Mouse (Mus musculus): ENCODE data around the gene Igfn1.

The Igfn1 gene

GRCm38 (mm10) chr1:136006292-136006748, at the start of gene Igfn1:
Igfn1 (minus strand) TSS chr1:136006342.
- DNase-seq = no peak

- no peak for DNase-seq
Observed at GRCm38 (mm10) chr1:136055771-136056170, 49.6 kb upstream of the Igfn1 start.

- DNase-seq = no peak
Observed at GRCm38 (mm10) chr1:136052547-136052946, 46.4 kb upstream of the Igfn1 start, which contains the start of gene Cacna1s. Cacna1s (plus strand) TSS chr1:136052750.

DNA sequence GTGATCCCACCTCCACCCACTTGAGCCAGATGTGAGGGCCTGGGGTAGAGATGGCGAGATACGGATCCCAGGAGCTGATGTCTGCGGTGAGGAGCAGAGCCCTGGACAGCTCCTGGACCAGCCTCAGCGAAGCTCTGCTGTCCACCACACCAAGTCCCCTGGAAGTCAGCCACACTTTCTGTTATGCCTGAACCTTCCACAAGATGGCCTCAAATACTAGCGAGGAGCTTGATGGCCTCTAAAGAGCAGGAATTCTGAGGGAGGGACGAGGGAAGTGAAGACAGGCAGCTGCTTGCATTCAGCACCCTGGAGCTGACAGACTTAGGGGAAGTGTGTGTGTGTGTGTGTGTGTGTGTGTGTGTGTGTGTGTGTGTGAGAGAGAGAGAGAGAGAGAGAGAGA, 45.3 kb upstream of the Igfn1 start:
- peak; percentile 87 for DNase-seq

DNA sequence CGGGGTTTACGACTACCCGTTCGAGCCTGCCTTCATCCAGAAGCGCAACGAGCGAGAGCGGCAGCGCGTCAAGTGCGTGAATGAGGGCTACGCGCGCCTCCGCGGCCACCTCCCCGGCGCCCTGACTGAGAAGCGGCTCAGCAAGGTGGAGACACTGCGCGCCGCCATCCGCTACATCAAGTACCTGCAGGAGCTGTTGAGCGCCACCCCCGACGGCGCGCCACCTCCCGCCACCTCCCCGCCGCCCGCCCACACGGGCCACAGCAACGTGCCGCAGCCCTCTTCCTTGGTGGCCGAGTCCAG, 44.8 kb upstream of the Igfn1 start:
- DNase-seq = peak; percentile 37

DNA sequence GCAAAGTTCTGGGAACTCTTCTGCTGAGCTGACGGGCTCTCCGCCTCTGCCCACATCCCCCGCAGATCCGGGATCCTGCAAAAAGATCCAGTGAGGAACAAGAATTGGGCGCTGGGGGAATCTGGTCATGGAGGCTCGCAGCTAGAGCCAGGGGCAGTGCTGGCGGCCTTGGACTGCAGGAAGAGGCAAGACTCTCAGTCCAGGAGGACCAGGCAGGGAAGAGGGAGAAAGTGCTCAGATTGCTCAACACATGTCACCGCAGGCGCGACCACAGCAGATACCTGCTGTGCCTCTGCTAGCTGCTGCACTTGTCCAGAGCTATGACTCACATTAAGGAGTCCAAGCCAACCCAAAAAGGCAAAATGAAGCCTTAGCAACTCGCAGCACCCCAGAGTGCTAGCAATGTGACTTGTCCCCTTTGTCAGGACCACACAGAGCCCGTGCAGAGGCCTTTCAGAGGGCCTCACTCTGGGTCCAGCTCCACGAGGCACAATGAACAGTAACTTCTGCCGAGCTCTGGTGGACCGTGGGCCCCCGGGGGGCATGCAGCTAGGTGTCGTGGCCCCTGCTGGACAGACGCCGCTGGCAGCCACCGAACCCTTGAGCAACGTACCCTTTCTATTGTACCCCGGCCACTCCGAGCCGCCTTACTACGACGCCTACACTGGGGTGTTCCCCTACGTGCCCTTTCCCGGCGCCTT, 44.3 kb upstream of the Igfn1 start, which contains the start of gene Ascl5:
Gene Ascl5, plus strand, starts transcription at position 493 of the 701 bp plus-strand sequence.
- DNase-seq = no peak

DNA sequence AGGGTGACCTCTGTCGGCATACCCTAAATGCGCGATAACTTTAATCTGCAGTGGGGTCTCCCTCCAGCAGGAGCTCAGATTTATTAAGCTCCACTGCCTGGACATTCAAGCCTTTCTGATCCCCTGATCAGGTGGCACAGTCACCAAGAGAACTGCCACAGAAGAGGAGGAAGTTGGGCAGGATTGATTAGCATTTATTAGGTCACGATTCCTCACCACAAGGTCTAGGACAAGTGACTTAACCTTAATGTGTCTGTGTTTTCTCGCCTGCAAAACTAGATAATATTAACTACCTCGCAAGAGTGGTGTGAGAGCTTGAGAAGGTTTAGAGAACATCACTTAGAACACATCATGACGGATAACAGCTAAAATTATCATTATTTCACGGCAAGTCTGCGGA, 41.8 kb upstream of the Igfn1 start:
- DNase-seq = no peak

- no peak for DNase-seq
Observed at GRCm38 (mm10) chr1:136047432-136047831, 41.3 kb upstream of the Igfn1 start.

DNA sequence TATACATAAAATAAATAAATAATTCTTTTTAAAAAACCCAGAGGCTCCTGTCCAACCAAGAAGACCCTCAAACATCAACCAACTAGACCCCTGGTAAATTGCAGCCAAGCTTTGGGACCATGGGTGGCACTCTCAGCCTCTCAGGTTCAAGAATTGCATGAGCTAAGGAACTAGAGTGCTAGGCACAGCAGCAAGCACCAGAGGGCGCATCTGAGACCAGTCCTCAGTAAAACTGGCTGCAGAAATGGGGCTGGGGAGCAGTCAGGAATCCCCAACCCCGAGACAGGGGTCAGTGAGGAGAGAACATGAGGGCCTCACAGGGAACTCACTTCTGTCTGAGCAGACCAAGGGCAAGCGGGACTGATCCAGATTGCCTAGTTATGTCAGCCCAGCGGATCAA, 39.6 kb upstream of the Igfn1 start:
- peak; percentile 75 for DNase-seq

- no peak for DNase-seq
Observed at GRCm38 (mm10) chr1:136040874-136041273, 34.7 kb upstream of the Igfn1 start.

- DNase-seq = no peak
Observed at GRCm38 (mm10) chr1:136040452-136040851, 34.3 kb upstream of the Igfn1 start.

- DNase-seq = no peak
Observed at GRCm38 (mm10) chr1:136038746-136039538, 32.8 kb upstream of the Igfn1 start.

- DNase-seq = no peak
Observed at GRCm38 (mm10) chr1:136032961-136033360, 26.8 kb upstream of the Igfn1 start.

DNA sequence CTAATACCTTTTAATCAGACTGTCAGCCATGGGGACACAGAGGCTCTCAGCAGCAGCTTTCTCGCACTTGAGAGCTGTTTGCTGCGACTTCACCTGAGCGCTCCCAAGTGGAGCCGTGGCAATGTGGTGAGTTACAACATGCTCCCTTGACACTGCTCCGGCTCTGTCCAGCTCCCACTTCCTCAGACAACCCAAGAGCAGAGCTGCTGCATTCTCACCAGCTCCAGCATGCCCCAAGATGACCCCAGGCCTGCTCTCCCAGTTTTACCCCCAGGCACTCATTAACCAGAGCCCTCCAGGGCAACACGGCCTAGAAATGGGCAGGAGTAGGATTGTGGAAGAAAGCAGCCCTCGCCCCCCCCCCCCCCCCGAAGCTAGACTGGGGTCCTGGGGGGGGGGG, 25.6 kb upstream of the Igfn1 start:
- DNase-seq = peak; percentile 51

- no peak for DNase-seq
Observed at GRCm38 (mm10) chr1:136030201-136030600, 24.1 kb upstream of the Igfn1 start.

DNA sequence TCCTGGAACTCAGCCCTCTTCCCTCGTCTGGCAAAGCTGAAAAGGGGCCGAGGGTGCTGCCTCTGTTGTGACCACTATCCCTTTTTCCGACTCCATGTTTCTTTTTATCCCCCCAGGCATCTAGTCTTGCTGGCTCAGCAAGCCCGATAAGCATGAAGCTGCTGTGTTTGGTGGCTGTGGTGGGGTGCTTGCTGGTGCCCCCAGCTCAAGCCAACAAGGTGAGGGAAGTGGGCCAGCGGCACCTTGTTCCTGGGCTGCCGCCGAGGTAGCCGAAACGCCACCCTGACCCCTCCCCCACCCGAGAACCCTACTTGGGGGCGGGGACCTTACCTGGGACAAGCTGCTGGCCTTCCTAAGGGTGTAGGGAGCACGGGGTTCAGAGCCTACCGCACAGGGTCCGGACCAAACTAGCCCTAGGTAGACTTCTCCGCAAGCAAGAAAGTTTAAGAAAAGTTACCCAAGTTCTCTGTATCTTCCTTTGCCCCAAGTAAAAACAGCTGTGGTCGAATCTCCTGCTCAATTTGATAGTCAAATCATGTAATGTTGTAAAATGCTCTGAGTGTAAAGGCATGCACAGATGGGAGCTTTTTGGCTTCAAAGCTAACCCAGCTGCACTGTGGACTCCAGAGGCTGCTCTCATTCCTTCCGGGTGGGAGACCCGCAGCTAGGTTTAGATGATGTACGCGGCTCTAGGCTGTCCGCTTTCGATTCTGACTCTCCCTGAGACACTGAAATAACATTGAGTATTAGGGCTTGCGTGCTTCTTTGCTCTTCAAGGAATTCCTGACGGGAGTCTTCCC, 12.4 kb upstream of the Igfn1 start:
- DNase-seq = peak; percentile 68

- peak; percentile 96 for DNase-seq
Observed at GRCm38 (mm10) chr1:136017907-136018313, 11.8 kb upstream of the Igfn1 start.

- no peak for DNase-seq
Observed at GRCm38 (mm10) chr1:136017307-136017706, 11.2 kb upstream of the Igfn1 start.

GRCm38 (mm10) chr1:136014796-136015502, 8.8 kb upstream of the Igfn1 start:
- no peak for DNase-seq

DNA sequence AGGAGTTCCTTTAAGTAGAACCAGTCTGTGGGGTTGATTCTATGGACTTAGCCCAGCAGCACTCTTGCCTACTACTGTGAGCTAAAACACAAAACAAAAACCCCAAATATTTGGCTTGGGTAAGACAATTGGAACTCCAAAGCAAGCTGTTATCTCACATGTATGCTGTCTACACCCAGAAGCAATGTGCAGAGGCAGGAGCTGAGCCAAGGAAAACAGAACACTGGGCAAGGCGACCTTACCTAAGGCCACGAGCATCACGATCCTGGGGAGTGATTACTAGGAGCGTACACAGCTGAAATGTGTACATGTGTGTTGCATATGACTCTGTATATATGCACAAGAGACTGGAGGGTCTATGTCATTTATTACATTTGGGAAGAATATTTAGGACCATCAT, 7.4 kb upstream of the Igfn1 start:
- no peak for DNase-seq

- DNase-seq = no peak
Observed at GRCm38 (mm10) chr1:136010247-136010646, 4.1 kb upstream of the Igfn1 start.

GRCm38 (mm10) chr1:136008159-136008533, 2.0 kb upstream of the Igfn1 start:
- DNase-seq = no peak

All from kidney, postnatal 10 days (tissue).